Mouse (Mus musculus) thymus, adult 2 months (tissue): Measurements from ENCODE around the gene Glod4.

ENCODE experiments used
- CTCF ChIP-seq: fragments of 200-500 bp; IDR thresholded peaks from 2 replicates; pipeline ENCODE4 v1.5.1; 2012; ENCODE audit warnings: mild to moderate bottlenecking, control low read depth, low read length, moderate library complexity, borderline replicate concordance; ENCODE audit not compliant: control insufficient read depth, poor library complexity, insufficient read depth; ENCODE audit errors: extremely low read depth
- POLR2A ChIP-seq: fragments of 200-500 bp; IDR thresholded peaks from 2 replicates; pipeline ENCODE4 v1.6.1; 2012; ENCODE audit warnings: mild to moderate bottlenecking, low read length, control low read depth, moderate library complexity; ENCODE audit not compliant: control insufficient read depth, poor library complexity, insufficient read depth; ENCODE audit errors: extremely low read depth

GRCm38 (mm10) chr11:76137996-76138395 lies 105.5 kb downstream of the Glod4 start:
- TF ChIP-seq POLR2A (no peak), CTCF (no peak)
